Mouse (Mus musculus) CD4-positive, CD25-positive, alpha-beta regulatory T cell, adult 2 months (primary cell): Measurements from ENCODE around the gene Slc25a1.
A peak's percentile ranks its signal among the peaks of the same experiment; 100 is the strongest.

Experiments used
- DNase-seq: peaks from one replicate; pipeline ENCODE4 v3.0.0-alpha.2; 2012; ENCODE audit warnings: low read depth, low spot score

The Slc25a1 gene

DNA sequence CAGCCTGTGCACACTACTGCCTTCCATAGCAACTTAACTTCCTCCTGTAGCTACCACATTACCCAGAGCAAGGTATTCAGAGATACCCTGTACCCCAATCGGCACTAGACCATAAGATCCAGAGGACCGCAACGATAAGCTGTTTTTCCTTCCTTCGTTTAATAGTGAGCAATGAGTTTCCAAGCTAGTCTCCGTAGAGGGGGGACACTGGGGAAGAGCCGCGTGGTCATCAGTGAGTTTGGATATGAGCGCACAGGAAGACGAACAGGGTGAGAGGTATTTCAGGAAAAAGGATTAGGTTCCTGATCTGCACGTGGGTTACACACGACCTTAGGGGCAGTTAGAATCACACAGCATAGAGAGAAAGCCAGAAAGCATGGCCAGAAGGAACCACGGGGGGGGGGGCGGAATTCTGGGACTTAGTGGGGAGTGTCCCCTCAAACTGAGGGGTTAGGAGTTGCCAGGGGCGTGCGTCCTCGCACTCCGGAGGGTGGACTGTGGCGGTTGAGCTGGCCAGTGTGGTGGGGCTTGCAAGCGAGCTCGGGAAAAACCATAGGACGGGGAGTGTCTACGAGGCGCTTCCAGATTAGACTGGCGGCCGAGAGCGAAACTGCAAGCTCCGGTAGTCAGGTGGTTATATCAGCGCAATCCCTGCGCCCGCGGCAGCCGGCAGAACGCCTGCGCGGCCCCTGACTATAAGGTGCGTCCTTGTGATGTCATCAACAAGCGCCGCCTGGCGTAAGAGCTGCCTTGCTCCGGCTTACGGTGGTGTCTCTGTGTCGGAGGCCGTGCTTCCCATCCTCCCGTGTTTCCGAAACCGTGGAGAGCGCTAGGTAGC lies 6.5 kb downstream of the Slc25a1 start:
- DNase-seq: peak; percentile 99

DNA sequence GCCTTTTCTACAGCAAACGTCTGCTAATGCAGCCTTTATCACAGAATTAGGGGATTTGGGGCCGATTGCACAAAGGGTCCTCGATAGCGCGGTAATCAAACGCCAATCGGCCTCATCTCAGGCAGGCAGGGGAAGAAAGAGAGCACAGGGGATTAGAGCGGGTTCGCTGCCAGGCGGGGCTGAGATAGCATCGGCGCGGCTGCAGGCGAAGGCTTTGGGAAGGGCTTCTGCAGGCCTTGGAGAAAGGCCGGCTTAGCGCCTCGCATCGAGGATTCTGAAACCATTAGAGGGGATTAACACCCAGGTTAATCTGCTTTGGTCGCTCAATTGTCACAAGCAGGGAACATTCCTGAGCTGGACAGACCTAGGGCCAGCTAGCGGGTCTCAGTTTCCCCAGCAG lies 7.4 kb downstream of the Slc25a1 start:
- DNase-seq: no peak

DNA sequence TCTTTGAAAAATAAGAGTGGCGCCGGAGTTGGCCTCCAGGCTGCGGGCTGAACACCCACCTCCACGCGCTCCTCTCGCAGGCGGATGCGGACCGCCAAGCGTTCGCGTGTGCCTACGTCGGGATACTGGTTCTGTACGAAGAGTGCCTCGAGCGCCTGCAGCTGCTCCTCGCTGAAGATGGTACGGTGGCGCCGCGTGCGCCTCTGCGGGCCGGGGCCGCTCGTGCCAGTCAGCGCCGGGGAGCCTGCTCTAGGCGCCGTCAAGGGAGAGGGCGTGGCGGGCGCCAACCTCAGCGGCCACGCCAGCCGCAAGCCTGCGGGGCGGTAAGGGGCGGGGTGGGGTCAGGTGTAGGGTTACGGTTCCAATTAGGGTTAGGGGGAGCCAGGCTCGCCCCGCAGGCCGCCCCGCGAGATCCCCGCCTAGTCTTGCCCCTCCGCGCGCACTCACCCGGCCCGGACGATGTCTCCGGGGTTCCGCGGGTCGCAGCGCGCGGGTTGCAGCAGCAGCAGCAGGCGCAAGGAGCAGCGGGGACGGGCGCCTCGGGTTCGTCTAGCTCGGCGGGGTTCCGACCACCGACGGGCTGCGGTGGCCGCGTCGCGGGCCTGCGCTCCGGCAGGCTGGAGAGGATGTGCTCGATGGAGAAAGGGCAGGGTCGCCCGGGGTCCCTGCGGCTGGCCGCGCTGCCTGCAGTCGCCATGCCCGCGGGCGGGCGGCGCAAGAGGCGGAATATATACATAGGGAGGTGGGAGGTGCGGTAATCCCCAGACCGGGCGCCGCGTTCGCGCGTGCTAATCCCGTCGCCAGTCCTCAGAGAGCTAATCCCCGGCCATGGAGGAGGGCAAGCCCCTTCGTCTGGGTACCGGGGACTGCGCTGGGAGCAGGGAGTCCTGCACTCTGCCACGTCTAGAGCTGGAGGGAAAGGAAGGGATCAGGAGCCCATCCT lies 13.4 kb downstream of the Slc25a1 start, which contains the start of gene Gsc2:
TSS of gene Gsc2 (minus strand) at position 753 of the 943 bp plus-strand sequence.
- peak; percentile 54 for DNase-seq

DNA sequence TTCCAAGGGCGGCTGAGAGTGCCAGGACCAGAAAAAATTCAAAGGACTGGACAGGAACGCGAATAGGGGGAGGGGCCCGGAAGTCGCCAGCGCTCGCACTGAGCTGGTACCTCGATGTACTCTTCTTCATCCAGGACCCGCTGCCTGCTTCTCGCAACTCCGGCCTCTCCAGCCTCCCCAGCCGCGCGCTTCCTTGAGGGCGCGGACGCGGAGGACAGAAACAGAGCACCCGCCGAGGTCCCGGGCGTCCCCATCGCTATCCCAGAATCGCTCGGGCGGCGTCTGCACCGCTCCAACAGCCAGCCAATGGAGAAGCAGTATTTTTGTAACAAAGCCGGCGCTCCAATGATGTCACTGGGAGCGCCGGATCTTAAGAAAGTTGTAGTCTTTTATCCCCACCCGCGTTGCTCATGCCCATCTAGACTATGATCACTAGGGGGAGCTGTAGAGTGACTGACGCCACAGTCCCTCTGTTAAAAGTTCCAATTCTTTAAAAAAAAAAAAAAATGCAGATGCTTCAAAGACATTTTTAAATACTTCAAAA lies 16.9 kb downstream of the Slc25a1 start, which contains the start of gene Ess2:
TSS of gene Ess2 (minus strand) at position 297 of the 544 bp plus-strand sequence.
- DNase-seq: peak; percentile 96

DNA sequence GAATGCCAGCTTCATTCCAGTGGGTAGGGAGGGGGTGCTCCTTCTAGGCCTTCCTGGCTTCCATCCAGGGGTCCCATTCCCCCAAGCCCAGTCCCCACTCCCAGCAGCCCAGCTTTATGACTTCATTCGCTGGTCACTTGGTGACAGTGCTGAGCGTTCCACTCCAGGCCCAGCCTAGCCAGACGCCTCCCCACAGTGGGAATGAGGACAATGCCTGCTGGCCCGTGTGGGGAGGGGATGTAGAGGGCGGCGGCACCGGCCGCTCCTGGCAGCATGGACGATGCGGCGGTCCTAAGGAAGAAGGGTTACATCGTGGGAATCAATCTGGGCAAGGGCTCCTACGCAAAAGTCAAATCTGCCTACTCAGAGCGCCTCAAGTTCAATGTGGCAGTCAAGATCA lies 29.6 kb downstream of the Slc25a1 start, which contains the start of the genes Dgcr2 and Tssk2:
TSS of gene Dgcr2 (minus strand) at position 101 of the 400 bp plus-strand sequence.
TSS of gene Tssk2 (plus strand) at position 176 of the 400 bp plus-strand sequence.
- DNase-seq: no peak

DNA sequence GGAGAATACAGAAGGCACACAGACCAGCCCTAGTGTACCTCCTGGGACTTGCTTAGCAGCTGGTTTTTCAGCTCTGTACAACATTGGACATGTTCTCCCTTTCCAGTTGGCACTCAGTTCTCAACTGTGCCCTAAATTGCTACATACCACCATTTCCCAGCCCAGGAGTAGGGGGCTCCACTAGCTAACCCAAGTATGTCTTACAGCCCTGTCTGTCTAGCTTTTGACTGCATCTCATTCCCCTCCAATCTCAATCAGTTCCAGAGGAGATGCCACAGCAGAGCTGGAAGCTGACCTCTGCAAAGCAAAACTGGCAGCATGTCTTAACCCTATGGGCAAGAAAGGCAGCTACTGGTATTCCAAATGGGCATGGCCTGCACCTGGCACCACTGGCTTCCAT lies 31.9 kb downstream of the Slc25a1 start:
- DNase-seq: no peak

DNA sequence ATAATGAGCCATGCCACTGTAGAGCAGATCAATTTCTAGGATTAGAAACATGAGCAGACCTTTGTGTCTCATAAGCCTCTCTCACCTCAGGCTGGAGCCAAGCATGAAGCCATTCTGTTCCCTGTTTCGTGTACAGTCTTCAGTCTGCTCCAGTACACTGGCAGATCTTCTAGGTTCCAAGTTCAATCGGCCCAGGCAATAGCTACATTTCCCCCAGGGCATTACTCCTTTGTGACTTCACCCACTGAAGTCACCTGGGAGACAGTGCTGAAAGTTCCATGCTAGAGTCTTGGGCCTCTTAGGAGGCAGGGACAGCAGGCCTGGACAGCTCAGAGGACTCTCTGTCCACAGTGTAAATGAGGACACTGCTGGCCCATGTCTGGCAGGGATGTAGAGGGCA lies 34.1 kb downstream of the Slc25a1 start, which contains the start of gene Tssk1:
TSS of gene Tssk1 (plus strand) at position 301 of the 400 bp plus-strand sequence.
- no peak for DNase-seq

- DNase-seq: no peak
These were observed 35.4 kb downstream of the Slc25a1 start for GRCm38 (mm10) chr16:17892606-17893005.

DNA sequence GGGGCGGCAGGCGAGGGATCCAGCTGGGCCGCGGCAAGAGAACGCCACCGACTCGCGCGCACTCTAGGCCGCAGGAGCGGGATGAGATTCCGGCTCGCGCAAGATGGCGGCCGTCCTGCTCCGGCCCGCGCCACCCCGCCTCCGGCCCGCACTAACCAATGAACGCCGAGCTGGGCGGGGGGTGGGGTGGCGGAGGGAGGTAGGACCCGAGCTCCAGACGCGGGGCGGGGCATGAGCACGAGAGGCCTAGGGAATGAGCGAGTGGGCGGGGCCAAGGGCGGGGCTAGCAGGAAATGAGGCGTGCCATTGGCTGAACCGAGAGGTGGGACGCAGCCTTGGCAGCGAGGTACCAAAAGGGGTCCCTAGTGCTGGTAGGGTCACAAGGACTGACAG lies 36.5 kb downstream of the Slc25a1 start, which contains the start of gene Gm20518:
TSS of gene Gm20518 (minus strand) at position 105 of the 393 bp plus-strand sequence.
- DNase-seq: peak; percentile 99

DNA sequence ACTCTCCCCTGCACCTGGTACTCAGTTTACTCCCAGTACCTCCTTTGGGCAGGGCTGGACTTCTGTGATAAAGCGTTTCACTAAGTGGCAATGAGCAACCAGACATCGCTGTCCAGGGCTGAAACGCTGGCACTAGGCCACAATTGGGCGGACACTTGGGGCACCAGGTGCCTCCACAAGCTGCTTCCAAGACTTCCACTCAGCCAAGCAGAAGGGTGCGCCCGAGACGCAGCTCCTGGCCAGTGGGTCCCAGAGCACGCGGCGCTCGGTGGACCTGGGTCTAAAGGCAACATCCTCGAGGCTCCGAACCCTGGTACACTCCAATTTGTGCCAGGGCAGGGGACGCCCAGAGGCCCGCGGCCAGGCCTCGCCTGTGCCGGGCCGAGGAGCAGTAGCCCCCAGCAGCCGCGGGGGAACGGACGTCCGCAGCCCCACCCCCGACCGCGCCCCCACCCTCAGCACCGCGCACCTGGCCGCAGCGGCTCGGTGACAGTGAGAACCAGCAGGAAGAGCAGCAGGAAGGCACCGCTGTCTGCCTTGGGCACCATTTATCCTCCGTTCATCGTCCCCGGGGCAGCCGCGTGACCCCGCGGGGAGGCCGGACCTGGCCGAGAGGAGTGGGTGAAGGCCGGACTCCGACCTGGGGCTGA lies 37.0 kb downstream of the Slc25a1 start:
- DNase-seq: no peak

DNA sequence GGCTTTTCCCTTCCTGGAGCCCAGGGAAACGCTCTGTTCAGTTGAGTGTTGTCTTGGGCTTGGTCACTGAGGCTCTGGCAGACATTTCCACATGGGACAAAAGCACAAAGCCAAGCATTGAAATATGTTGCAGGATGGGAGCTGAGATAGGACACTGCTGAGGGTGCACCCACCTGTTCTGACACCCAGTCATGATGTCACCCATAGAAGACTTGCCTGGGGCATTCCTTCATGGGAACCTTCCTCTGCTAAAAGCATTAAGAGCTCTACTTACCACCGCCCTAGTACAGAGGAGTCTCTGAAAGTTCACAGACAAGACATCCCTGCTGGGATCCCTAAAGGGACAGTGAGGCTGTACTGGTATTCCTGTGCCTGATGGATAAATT lies 37.7 kb downstream of the Slc25a1 start:
- no peak for DNase-seq

GRCm38 (mm10) chr16:17889689-17890341 lies 38.2 kb downstream of the Slc25a1 start:
- DNase-seq: no peak

- no peak for DNase-seq
These were observed 43.9 kb downstream of the Slc25a1 start for GRCm38 (mm10) chr16:17884116-17884515.

DNA sequence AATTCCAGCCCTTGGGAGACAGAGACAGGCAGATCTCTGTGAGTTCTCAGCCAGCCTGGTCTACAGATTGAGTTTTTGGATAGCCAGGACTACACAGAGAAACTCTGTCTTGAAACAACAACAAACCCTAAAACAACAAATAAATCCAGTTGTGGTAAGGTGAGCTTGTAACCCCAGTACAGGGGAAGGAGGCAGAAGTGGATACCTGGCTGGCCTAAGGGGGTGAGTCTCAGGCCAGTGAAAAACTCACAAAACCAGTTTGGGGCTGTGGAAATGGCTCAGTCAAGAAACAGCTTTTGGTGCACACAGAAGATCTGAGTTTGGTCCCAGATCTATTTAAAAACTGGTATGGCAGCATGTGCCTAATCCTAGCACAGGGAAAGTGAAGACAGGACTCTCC lies 45.8 kb downstream of the Slc25a1 start:
- no peak for DNase-seq

GRCm38 (mm10) chr16:17879571-17879970 lies 48.4 kb downstream of the Slc25a1 start:
- no peak for DNase-seq

- no peak for DNase-seq
These were observed 51.9 kb downstream of the Slc25a1 start for GRCm38 (mm10) chr16:17876096-17876495.
